Mouse (Mus musculus): ENCODE measurements at regions not wholly inside any gene's neighbourhood (a gene's known extent, or its start where the extent isn't known, plus 50 kb on each side); places are given as distances from the start of the nearest gene placed in this dataset.

GRCm38 (mm10) chr4:56035543-56035942 lies 503.3 kb upstream of the Klf4 start:
- no peak for DNase-seq

GRCm38 (mm10) chr4:56028441-56028840 lies 496.2 kb upstream of the Klf4 start:
- no peak for DNase-seq

- no peak for DNase-seq
Observed at GRCm38 (mm10) chr4:56027258-56027657, 495.0 kb upstream of the Klf4 start.

- DNase-seq = no peak
Observed at GRCm38 (mm10) chr4:56024478-56024877, 492.2 kb upstream of the Klf4 start.

- no peak for DNase-seq
Observed at GRCm38 (mm10) chr4:56018212-56018611, 485.9 kb upstream of the Klf4 start.

GRCm38 (mm10) chr4:56015481-56015880 lies 483.2 kb upstream of the Klf4 start:
- no peak for DNase-seq

GRCm38 (mm10) chr4:56008287-56008686 lies 476.0 kb upstream of the Klf4 start:
- no peak for DNase-seq

GRCm38 (mm10) chr4:56004227-56004626 lies 472.0 kb upstream of the Klf4 start:
- no peak for DNase-seq

GRCm38 (mm10) chr4:56001312-56001731 lies 469.1 kb upstream of the Klf4 start:
- no peak for DNase-seq

GRCm38 (mm10) chr4:55984026-55984425 lies 451.8 kb upstream of the Klf4 start:
- no peak for DNase-seq

- DNase-seq = no peak
Observed at GRCm38 (mm10) chr4:55978539-55978938, 446.3 kb upstream of the Klf4 start.

GRCm38 (mm10) chr4:55976265-55976664 lies 444.0 kb upstream of the Klf4 start:
- DNase-seq = no peak

GRCm38 (mm10) chr4:55973706-55974105 lies 441.4 kb upstream of the Klf4 start:
- no peak for DNase-seq

GRCm38 (mm10) chr4:55972235-55972819 lies 440.1 kb upstream of the Klf4 start:
- DNase-seq = no peak

GRCm38 (mm10) chr4:55960063-55960462 lies 427.8 kb upstream of the Klf4 start:
- DNase-seq = no peak

- DNase-seq = no peak
Observed at GRCm38 (mm10) chr4:55953701-55954100, 421.4 kb upstream of the Klf4 start.

- no peak for DNase-seq
Observed at GRCm38 (mm10) chr4:55952220-55952619, 420.0 kb upstream of the Klf4 start.

GRCm38 (mm10) chr4:55941423-55941822 lies 409.2 kb upstream of the Klf4 start:
- no peak for DNase-seq

GRCm38 (mm10) chr4:55938383-55938782 lies 406.1 kb upstream of the Klf4 start:
- DNase-seq = no peak

GRCm38 (mm10) chr4:55937833-55938232 lies 405.6 kb upstream of the Klf4 start:
- DNase-seq = no peak

GRCm38 (mm10) chr4:55929141-55929782 lies 397.0 kb upstream of the Klf4 start:
- DNase-seq = no peak

GRCm38 (mm10) chr4:55928670-55929069 lies 396.4 kb upstream of the Klf4 start:
- no peak for DNase-seq

GRCm38 (mm10) chr4:55928196-55928595 lies 395.9 kb upstream of the Klf4 start:
- DNase-seq = no peak

- no peak for DNase-seq
Observed at GRCm38 (mm10) chr4:55927391-55927790, 395.1 kb upstream of the Klf4 start.

GRCm38 (mm10) chr4:55924974-55925373 lies 392.7 kb upstream of the Klf4 start:
- no peak for DNase-seq

All from spleen, adult 18-20 months (tissue).